Mouse (Mus musculus): ENCODE results near the gene Cyth4. TPM values are rescaled to one million over a fixed set of nuclear protein-coding genes. Genes with fewer than 3 reads are reported as not detected.

Gene Cyth4
- polyA plus RNA-seq, 1 experiment from 2014 or later: 15.2 TPM

Other genes starting within 250 kb of the Cyth4 start
- not detected in 2 replicates for gene Tex33, start 201.1 kb upstream of the Cyth4 start, polyA plus RNA-seq (2016; fragmentation: Nextera tagmentation; extraction: Ambion mirVana)
- 84.9 and 92.8 TPM in 2 replicates for gene Tst, start 191.1 kb upstream of the Cyth4 start, polyA plus RNA-seq (2016; fragmentation: Nextera tagmentation; extraction: Ambion mirVana)
- 3.5 and 4.8 TPM in 2 replicates for gene Mpst, start 190.6 kb upstream of the Cyth4 start, polyA plus RNA-seq (2016; fragmentation: Nextera tagmentation; extraction: Ambion mirVana)
- 7.6 and 8.8 TPM in 2 replicates for gene Kctd17, start 168.5 kb upstream of the Cyth4 start, polyA plus RNA-seq (2016; fragmentation: Nextera tagmentation; extraction: Ambion mirVana)
- gene Tmprss6, start 128.4 kb upstream of the Cyth4 start, polyA plus RNA-seq (2016; fragmentation: Nextera tagmentation; extraction: Ambion mirVana): 5.9 and 6.7 TPM in 2 replicates
- gene Il2rb, start 101.8 kb upstream of the Cyth4 start, polyA plus RNA-seq (2016; fragmentation: Nextera tagmentation; extraction: Ambion mirVana): 0.11 and 0.15 TPM in 2 replicates
- gene C1qtnf6, start 65.6 kb upstream of the Cyth4 start, polyA plus RNA-seq (2016; fragmentation: Nextera tagmentation; extraction: Ambion mirVana): 5.2 and 5.6 TPM in 2 replicates
- gene Sstr3, start 52.4 kb upstream of the Cyth4 start, polyA plus RNA-seq (2016; fragmentation: Nextera tagmentation; extraction: Ambion mirVana): 0.02 TPM in 1 of 2 replicates, not detected in the other
- 87.7 and 90.9 TPM in 2 replicates for gene Rac2, start 24.3 kb upstream of the Cyth4 start, polyA plus RNA-seq (2016; fragmentation: Nextera tagmentation; extraction: Ambion mirVana)
- not detected in 2 replicates for gene Elfn2, start 121.7 kb downstream of the Cyth4 start, polyA plus RNA-seq (2016; fragmentation: Nextera tagmentation; extraction: Ambion mirVana)
- gene Mfng, start 176.4 kb downstream of the Cyth4 start, polyA plus RNA-seq (2016; fragmentation: Nextera tagmentation; extraction: Ambion mirVana): 11.0 and 11.7 TPM in 2 replicates
- gene Card10, start 206.0 kb downstream of the Cyth4 start, polyA plus RNA-seq (2016; fragmentation: Nextera tagmentation; extraction: Ambion mirVana): 2.3 and 2.5 TPM in 2 replicates
- 17.6 and 18.1 TPM in 2 replicates for gene Cdc42ep1, start 245.6 kb downstream of the Cyth4 start, polyA plus RNA-seq (2016; fragmentation: Nextera tagmentation; extraction: Ambion mirVana)

Data from liver, embryonic 12.5 days (tissue).